Mouse (Mus musculus): Measurements from ENCODE around the gene Zfp410. TPM values are rescaled to one million over a fixed set of nuclear protein-coding genes. Genes with fewer than 3 reads are reported as not detected.
"Not testable (repeated sequence)": the region's sequence is repeated elsewhere in the genome, so short reads cannot be mapped to it uniquely, and the experiment has no call there.

The Zfp410 gene
- total and polyA plus RNA-seq, 3 experiments: 33.5 to 53.7 (median 42.9) TPM

GRCm38 (mm10) chr12:84347192-84347591, 30.5 kb downstream of the Zfp410 start (continued):
- TF ChIP-seq POLR2AphosphoS2 (IDR thresholded peaks at IDR 0.05; ENCODE audit: low read depth, low read length): no peak

- H3K27ac ChIP-seq (ENCODE audit: insufficient read depth, low read depth); H3K9me3 ChIP-seq (replicated peaks; ENCODE audit: low read length); DNase-seq (ENCODE audit: extremely low read depth); H3K4me2 ChIP-seq (ENCODE audit: insufficient read depth, low read depth, poor library complexity, severe bottlenecking); H3K9ac ChIP-seq (ENCODE audit: insufficient read depth, low read depth); H3K79me2 ChIP-seq (replicated peaks; ENCODE audit: control insufficient read depth, extremely low read depth, insufficient read depth, poor library complexity, severe bottlenecking); dilution Hi-C loops (cut with MboI; ENCODE audit: extremely low pct_ligation_motif_present, extremely low pct_unique_long_range_greater_than_20kb, low sequenced_read_pairs); H3K4me3 ChIP-seq (replicated peaks in 1 of 3; ENCODE audit: low read depth in 2 of 3, low read length in 2 of 3, poor library complexity in 1 of 3); H3K27me3 ChIP-seq (replicated peaks); in situ Hi-C loops (cut with MboI; ENCODE audit: low pct_ligation_motif_present, low pct_unique_long_range_greater_than_20kb, low sequenced_read_pairs): not testable (repeated sequence)
- Histone ChIP-seq H3K36me3 (replicated peaks in 1 of 2; ENCODE audit: control insufficient read depth in 1 of 2, insufficient read depth in 1 of 2, low read length in 1 of 2) (peaks cover 0 to 27% of the 10 kb centered on the region in 2 experiments), H3K4me1 (ENCODE audit: control insufficient read depth in 1 of 2, insufficient read depth in 2 of 2) (peaks cover 4 to 21% of the 10 kb centered on the region in 2 experiments; a peak in 3 of 4 replicates)
Measured at GRCm38 (mm10) chr12:84358699-84359098, 42.0 kb downstream of the Zfp410 start.

GRCm38 (mm10) chr12:84361555-84362489, 45.2 kb downstream of the Zfp410 start, which contains the start of the genes Coq6 and Fam161b:
TSS of gene Coq6 (plus strand) at chr12:84361657.
TSS of gene Fam161b (minus strand) at chr12:84361833.
- peak within 1 kb of the TSS; percentile 29; the same call in 1 of the 2 replicates for H3K27ac ChIP-seq (ENCODE audit: insufficient read depth, low read depth)
- in situ Hi-C loops (cut with MboI; ENCODE audit: low pct_ligation_motif_present, low pct_unique_long_range_greater_than_20kb, low sequenced_read_pairs): no loop called here
- TF ChIP-seq CHD2 (IDR thresholded peaks at IDR 0.05; ENCODE audit: low read length) (peak; percentile 96), BHLHE40 (IDR thresholded peaks at IDR 0.05; ENCODE audit: low read depth, low read length) (no peak), MAZ (IDR thresholded peaks at IDR 0.05; ENCODE audit: low read depth, low read length) (no peak), TCF12 (IDR thresholded peaks at IDR 0.05; ENCODE audit: low read depth, low read length) (peak; percentile 84), MYC (IDR thresholded peaks at IDR 0.05; ENCODE audit: low read depth, low read length) (no peak), ETS1 (conservative IDR thresholded peaks at IDR 0.05; ENCODE audit: low read depth, low read length) (no peak), ZNF384 (IDR thresholded peaks at IDR 0.05; ENCODE audit: low read depth, low read length) (no peak), SIN3A (IDR thresholded peaks at IDR 0.05; ENCODE audit: low read length) (peak; percentile 99), USF2 (conservative IDR thresholded peaks at IDR 0.05; ENCODE audit: low read depth, low read length) (no peak), ELF1 (IDR thresholded peaks at IDR 0.05; ENCODE audit: low read depth, low read length) (peak; percentile 84), MAX (IDR thresholded peaks at IDR 0.05; ENCODE audit: low read length) (peak; percentile 59; the same call in 1 of the 2 replicates), JUN (IDR thresholded peaks at IDR 0.05; ENCODE audit: insufficient read depth, low read depth, low read length) (no peak), ZC3H11A (IDR thresholded peaks at IDR 0.05; ENCODE audit: low read depth, low read length) (no peak), MEF2A (IDR thresholded peaks at IDR 0.05; ENCODE audit: borderline replicate concordance, low read depth, low read length) (0 out of 2 replicates have a peak, but pooled peaks have one; percentile 7), HCFC1 (IDR thresholded peaks at IDR 0.05; ENCODE audit: low read depth, low read length) (peak; percentile 93), ZKSCAN1 (IDR thresholded peaks at IDR 0.05; ENCODE audit: borderline replicate concordance, low read depth, low read length) (no peak), PAX5 (IDR thresholded peaks at IDR 0.05; ENCODE audit: low read length) (no peak), RCOR1 (conservative IDR thresholded peaks at IDR 0.05; ENCODE audit: low read depth, low read length) (no peak), USF1 (IDR thresholded peaks at IDR 0.05; ENCODE audit: low read depth, low read length) (no peak), IRF4 (IDR thresholded peaks at IDR 0.05; ENCODE audit: low read depth, low read length) (peak; percentile 12; the same call in 1 of the 2 replicates), POLR2AphosphoS2 (IDR thresholded peaks at IDR 0.05; ENCODE audit: low read depth, low read length) (no peak), NELFE (IDR thresholded peaks at IDR 0.05; ENCODE audit: low read depth, low read length) (peak; percentile 71), KAT2A (IDR thresholded peaks at IDR 0.05; ENCODE audit: insufficient replicate concordance, low read length) (peak; percentile 89; the same call in 1 of the 2 replicates), ZMIZ1 (IDR thresholded peaks at IDR 0.05; ENCODE audit: low read depth, low read length) (no peak), EP300 (IDR thresholded peaks at IDR 0.05; ENCODE audit: low read length) (no peak), POLR2A (IDR thresholded peaks at IDR 0.05; ENCODE audit: low read depth, low read length) (peak; percentile 86), UBTF (IDR thresholded peaks at IDR 0.05; ENCODE audit: low read depth, low read length) (no peak), TBP (conservative IDR thresholded peaks at IDR 0.05; ENCODE audit: low read depth, low read length) (no peak; the same call in 1 of the 2 replicates)

More at GRCm38 (mm10) chr12:84361555-84362489, 45.2 kb downstream of the Zfp410 start, which contains the start of the genes Coq6 and Fam161b:
- Histone ChIP-seq H3K27me3 (replicated peaks) (no peaks in the 10 kb centered on the region), H3K9me3 (replicated peaks; ENCODE audit: low read length) (no peaks in the 10 kb centered on the region), H3K9ac (ENCODE audit: insufficient read depth, low read depth) (peak within 1 kb of the TSS; percentile 72), H3K79me2 (replicated peaks; ENCODE audit: control insufficient read depth, extremely low read depth, insufficient read depth, poor library complexity, severe bottlenecking) (peaks cover 21% of the 10 kb centered on the region), H3K36me3 (replicated peaks in 1 of 2; ENCODE audit: control insufficient read depth in 1 of 2, insufficient read depth in 1 of 2, low read length in 1 of 2) (peaks cover under 1 to 14% of the 10 kb centered on the region in 2 experiments), H3K4me2 (ENCODE audit: insufficient read depth, low read depth, poor library complexity, severe bottlenecking) (peak within 1 kb of the TSS; percentile 81), H3K4me1 (ENCODE audit: control insufficient read depth in 1 of 2, insufficient read depth in 2 of 2) (peaks cover 4 to 26% of the 10 kb centered on the region in 2 experiments; a peak in 3 of 4 replicates), H3K4me3 (replicated peaks in 1 of 3; ENCODE audit: low read depth in 2 of 3, low read length in 2 of 3, poor library complexity in 1 of 3) (peak within 1 kb of the TSS; percentile 89 to 100 (median 90))
- DNase-seq (ENCODE audit: extremely low read depth): peak; percentile 99
- dilution Hi-C loops (cut with MboI; ENCODE audit: extremely low pct_ligation_motif_present, extremely low pct_unique_long_range_greater_than_20kb, low sequenced_read_pairs): no loop called here

Measured in CH12.LX (cell line).